Comparison of ENCODE assay signal across 11 mouse cellular contexts in the genomic region with DNA sequence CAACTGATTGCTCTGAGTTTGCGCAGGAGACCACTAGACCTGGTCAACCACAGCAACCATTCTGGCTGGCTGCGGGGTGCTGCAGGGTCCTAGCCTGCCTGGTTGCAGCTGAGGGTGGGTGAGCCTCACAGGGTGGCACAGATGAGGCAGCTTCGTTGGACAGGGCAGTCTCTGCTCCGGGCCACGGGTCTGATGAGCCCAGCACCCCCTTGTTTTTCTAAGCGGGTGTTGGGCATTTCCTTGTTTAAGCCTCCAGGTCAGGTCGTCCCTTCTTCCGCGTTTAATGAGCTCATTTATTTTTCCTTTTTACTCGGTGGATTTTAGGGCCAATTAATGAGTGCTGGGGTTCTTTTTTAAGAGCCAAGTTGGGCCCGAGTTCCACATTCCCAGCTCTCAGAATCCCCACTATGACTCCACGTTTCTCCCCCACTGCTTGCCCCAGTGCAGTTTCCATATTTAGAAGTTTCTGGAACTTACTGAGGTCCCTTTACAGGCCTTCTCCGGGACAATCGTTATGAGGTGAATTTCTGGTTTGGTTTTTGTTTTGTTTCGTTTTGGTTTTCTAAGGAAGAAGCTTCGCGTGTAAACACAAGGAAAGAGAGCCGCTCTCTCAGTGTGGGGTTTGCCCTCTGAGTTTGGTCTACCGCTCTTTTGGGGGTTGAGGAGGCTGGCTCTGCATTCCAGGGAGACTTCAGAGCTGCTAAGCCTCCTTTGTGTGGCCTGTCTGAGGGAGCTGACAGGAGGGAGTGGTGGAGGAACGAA. TPM values are rescaled to one million over a fixed set of nuclear protein-coding genes. Genes with fewer than 3 reads are reported as not detected.
DNase-seq lines count a peak whose midpoint lies in the region; ATAC-seq and TF ChIP-seq lines count a peak whose summit lies in the region.
"Had no signal": no experiment of that assay in that cellular context is flagged by ENCODE, and none has a peak within 500 bp of the region (broad histone marks: within the 10 kb centered on the region; RNA-seq: fewer than 3 reads in every experiment).

No protein-coding gene starts in this region.

- H3K4me2 ChIP-seq in limb, embryonic 11.5 days (ENCODE audit: low read depth, severe bottlenecking), result no peak overlapping the region; the same call in 1 of the 2 replicates
- H3K4me2 ChIP-seq: hindbrain, embryonic 13.5 days; liver, embryonic 13.5 days had no signal

- no peak for TF ChIP-seq POLR2A in lung, adult 2 months (IDR thresholded peaks at IDR 0.05; ENCODE audit: borderline replicate concordance, extremely low read depth, low read depth, low read length)
- TF ChIP-seq POLR2A in cortical plate, adult 2 months (IDR thresholded peaks at IDR 0.05; ENCODE audit: extremely low read depth, insufficient read depth, low read length), result 0 out of 2 replicates have a peak, but pooled peaks have one; percentile 40

- H3K4me1 ChIP-seq in lung, adult 2 months (ENCODE audit: control insufficient read depth, insufficient read depth, low read length), result peaks cover 6% of the 10 kb centered on the region; the same call in 1 of the 2 replicates
- H3K4me1 ChIP-seq in cortical plate, adult 2 months (ENCODE audit: control insufficient read depth, insufficient read depth, low read length), result no peaks in the 10 kb centered on the region
- peaks cover 6% of the 10 kb centered on the region; the same call in 1 of the 2 replicates for H3K4me1 ChIP-seq in limb, embryonic 11.5 days (ENCODE audit: control insufficient read depth, insufficient read depth, low read length)
- H3K4me1 ChIP-seq: liver, embryonic 13.5 days had no signal

- peak overlapping the region; percentile 89 for H3K27ac ChIP-seq in cortical plate, adult 2 months (ENCODE audit: insufficient read depth, low read length)
- H3K27ac ChIP-seq in limb, embryonic 11.5 days (replicated peaks; ENCODE audit: low read depth, low read length), result peak overlapping the region; percentile 78
- H3K27ac ChIP-seq: hindbrain, embryonic 13.5 days; liver, embryonic 13.5 days had no signal

- H3K9me3 ChIP-seq in limb, embryonic 11.5 days (ENCODE audit: control insufficient read depth, low read length), result no peaks in the 10 kb centered on the region
- H3K9me3 ChIP-seq: hindbrain, embryonic 13.5 days; liver, embryonic 13.5 days had no signal

- peak overlapping the region; percentile 28; the same call in 1 of the 2 replicates for H3K9ac ChIP-seq in limb, embryonic 11.5 days (ENCODE audit: low read length)
- H3K9ac ChIP-seq: hindbrain, embryonic 13.5 days; liver, embryonic 13.5 days had no signal

- no peaks in the 10 kb centered on the region for H3K36me3 ChIP-seq in limb, embryonic 11.5 days (ENCODE audit: control insufficient read depth, insufficient read depth, low read length)
- H3K36me3 ChIP-seq: hindbrain, embryonic 13.5 days; liver, embryonic 13.5 days had no signal

- 36% methylated on average over 20 of the region's 20 CpGs for WGBS in lung, adult 2 months
- WGBS in limb, embryonic 11.5 days, result 35% methylated on average over 20 of the region's 20 CpGs

- no peak for DNase-seq in frontal cortex, postnatal 10 days (ENCODE audit: low spot score in 2 of 2)
- DNase-seq in lung, adult 2 months, result peak; percentile 15
- no peak for DNase-seq in lung, postnatal 25 days (ENCODE audit: low spot score)
- DNase-seq in limb, embryonic 11.5 days (ENCODE audit: low spot score), result peak; percentile 50
- DNase-seq: B cell, adult 2 months; liver, embryonic 13.5 days had no signal

- TF ChIP-seq CTCF in lung, adult 2 months (IDR thresholded peaks at IDR 0.05; ENCODE audit: insufficient read depth, low read length), result no peak
- TF ChIP-seq CTCF in cortical plate, adult 2 months (IDR thresholded peaks at IDR 0.05; ENCODE audit: extremely low read depth, insufficient read depth, low read length), result no peak

- peak; percentile 62 for ATAC-seq in frontal cortex, adult (ENCODE audit: low TSS enrichment)
- peak; percentile 28; the same call in 1 of the 2 replicates for ATAC-seq in limb, embryonic 11.5 days (ENCODE audit: insufficient number of reproducible peaks, low FRiP score, low TSS enrichment, low read depth)
- ATAC-seq in monocyte, adult 5-6 weeks (replicated peaks; ENCODE audit: insufficient number of reproducible peaks, low FRiP score, low TSS enrichment, poor library complexity, severe bottlenecking), result no peak
- ATAC-seq in inflammation-experienced regulatory T-cells, adult 6 months, result no peak

- H3K27me3 ChIP-seq in limb, embryonic 11.5 days (ENCODE audit: control insufficient read depth, insufficient read depth, low read length), result no peaks in the 10 kb centered on the region
- H3K27me3 ChIP-seq: liver, embryonic 13.5 days had no signal

- H3K4me3 ChIP-seq in lung, adult 2 months (replicated peaks; ENCODE audit: extremely low read depth, low read depth, low read length), result no peak overlapping the region
- no peak overlapping the region; the same call in 1 of the 2 replicates for H3K4me3 ChIP-seq in cortical plate, adult 2 months (ENCODE audit: insufficient read depth, low read length)
- no peak overlapping the region for H3K4me3 ChIP-seq in limb, embryonic 11.5 days (ENCODE audit: low read depth, low read length)
- H3K4me3 ChIP-seq: hindbrain, embryonic 13.5 days; liver, embryonic 13.5 days had no signal

RNA-seq across cellular contexts. Expression of a gene that starts 24.5 kb away (rescaled TPM):
- polyA plus RNA-seq in lung, adult 2 months (2012; rRNA removed), result 2.0 and 2.8 TPM in 2 replicates
- polyA plus RNA-seq in cortical plate, adult 2 months (2012; rRNA removed), result 14.1 and 16.6 TPM in 2 replicates
- polyA plus RNA-seq in limb, embryonic 11.5 days (2014; fragmentation: Nextera tagmentation; extraction: Ambion mirVana), result 66.4 and 72.7 TPM in 2 replicates
- 3.8 to 9.1 TPM (median 9.1 TPM) in 3 replicates for total RNA-seq in monocyte, adult 5-6 weeks (2017)
- 10 to 100 TPM; 59.9 to 82.1 (median 65.5) TPM for polyA plus RNA-seq in inflammation-experienced regulatory T-cells, adult 6 months (2017; shearing (Covaris generic))

RNA-seq across cellular contexts. Expression of a gene that starts 50.6 kb away (rescaled TPM):
- 8.6 and 15.3 TPM in 2 replicates for polyA plus RNA-seq in lung, adult 2 months (2012; rRNA removed)
- 17.1 and 17.3 TPM in 2 replicates for polyA plus RNA-seq in cortical plate, adult 2 months (2012; rRNA removed)
- 16.7 and 19.7 TPM in 2 replicates for polyA plus RNA-seq in limb, embryonic 11.5 days (2014; fragmentation: Nextera tagmentation; extraction: Ambion mirVana)
- not detected in 3 replicates for total RNA-seq in monocyte, adult 5-6 weeks (2017)
- polyA plus RNA-seq in inflammation-experienced regulatory T-cells, adult 6 months (2017; shearing (Covaris generic)), result not detected

Comparison
In these comparisons a context has a peak if more than half of its experiments do, and no peak if none do; other contexts are left out.
1. DNase-seq: peak in lung, adult 2 months (single experiment) and limb, embryonic 11.5 days (single experiment); none in frontal cortex, postnatal 10 days (0 of 2) and lung, postnatal 25 days (single experiment).
2. ATAC-seq: peak in frontal cortex, adult (single experiment) and limb, embryonic 11.5 days (single experiment); none in monocyte, adult 5-6 weeks (single experiment) and inflammation-experienced regulatory T-cells, adult 6 months (single experiment).